Comparison of ENCODE assay signal across 20 mouse cellular contexts in the genomic region with DNA sequence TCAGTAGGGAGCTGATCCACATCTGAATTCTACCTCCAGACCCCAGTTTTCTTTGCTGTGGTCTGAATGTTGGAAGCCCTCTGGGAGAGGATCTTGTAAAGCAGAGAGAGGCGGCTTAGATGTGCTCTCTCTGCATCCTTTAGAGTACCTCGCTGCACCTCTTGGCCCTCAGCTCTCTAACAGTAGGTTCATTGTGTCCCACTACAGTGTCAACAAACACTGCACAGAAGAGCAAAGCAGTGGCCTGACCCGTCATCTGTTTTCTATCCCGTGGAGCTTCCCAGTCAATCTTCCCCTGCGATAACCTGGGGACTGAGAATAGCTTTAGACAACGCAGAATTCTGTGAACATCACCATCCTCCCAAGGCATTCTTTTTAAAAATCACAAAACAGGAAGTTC.
"Had no signal": no experiment of that assay in that cellular context is flagged by ENCODE, and none has a peak within 500 bp of the region (broad histone marks: within the 10 kb centered on the region; RNA-seq: fewer than 3 reads in every experiment).

No protein-coding gene starts in this region.

- H3K9me3 ChIP-seq: kidney, embryonic 15.5 days; limb, embryonic 12.5 days; limb, embryonic 15.5 days; liver, embryonic 12.5 days; liver, embryonic 15.5 days; lung, embryonic 15.5 days; megakaryocyte, embryonic 14.5 days; neural tube, embryonic 12.5 days had no signal

- H3K36me3 ChIP-seq: kidney, embryonic 15.5 days; limb, embryonic 12.5 days; limb, embryonic 15.5 days; liver, embryonic 12.5 days; liver, embryonic 15.5 days; lung, embryonic 15.5 days; neural tube, embryonic 12.5 days had no signal

- H3K27ac ChIP-seq: kidney, embryonic 15.5 days; limb, embryonic 12.5 days; limb, embryonic 15.5 days; liver, embryonic 12.5 days; liver, embryonic 15.5 days; lung, embryonic 15.5 days; neural tube, embryonic 12.5 days had no signal

- H3K4me1 ChIP-seq: liver, embryonic 12.5 days; liver, embryonic 15.5 days; megakaryocyte, embryonic 14.5 days; neural tube, embryonic 12.5 days had no signal

- ATAC-seq: liver, embryonic 12.5 days had no signal

- DNase-seq: kidney, adult 8-10 months; kidney, postnatal 14 days; kidney, postnatal 4 days; layer of hippocampus, adult 9-11 months; left cerebral cortex, postnatal 4 days; lung, adult 18-20 months; lung, postnatal 10 days; lung, postnatal 36 days; midbrain, embryonic 14.5 days; thymus, adult 18-20 months; thymus, postnatal 36 days had no signal

- H3K4me2 ChIP-seq: kidney, embryonic 15.5 days; limb, embryonic 12.5 days; limb, embryonic 15.5 days; liver, embryonic 12.5 days; liver, embryonic 15.5 days; lung, embryonic 15.5 days; midbrain, embryonic 11.5 days; neural tube, embryonic 12.5 days had no signal

- H3K9ac ChIP-seq: kidney, embryonic 15.5 days; limb, embryonic 12.5 days; limb, embryonic 15.5 days; liver, embryonic 12.5 days; liver, embryonic 15.5 days; lung, embryonic 15.5 days; neural tube, embryonic 12.5 days had no signal

- H3K4me3 ChIP-seq: kidney, embryonic 15.5 days; limb, embryonic 12.5 days; limb, embryonic 15.5 days; liver, embryonic 12.5 days; liver, embryonic 15.5 days; lung, embryonic 15.5 days; megakaryocyte, embryonic 14.5 days; neural tube, embryonic 12.5 days had no signal

- H3K27me3 ChIP-seq: limb, embryonic 12.5 days; limb, embryonic 15.5 days; liver, embryonic 12.5 days; liver, embryonic 15.5 days; lung, embryonic 15.5 days; neural tube, embryonic 12.5 days had no signal
